Mouse (Mus musculus) frontal cortex, postnatal 36 days (tissue): ENCODE results near the gene Bdh1.

Source experiments
- DNase-seq, 2 experiments: peaks; one replicate each; pipeline ENCODE4 v3.0.0; 2022; ENCODE audit warnings: low spot score in 2 of 2

Gene Bdh1

GRCm38 (mm10) chr16:31500969-31501750 lies 79.1 kb downstream of the Bdh1 start:
- DNase-seq, result no peak

- DNase-seq, result no peak
Observed at GRCm38 (mm10) chr16:31501751-31502365, 79.8 kb downstream of the Bdh1 start.

GRCm38 (mm10) chr16:31506665-31507456 lies 84.8 kb downstream of the Bdh1 start:
- DNase-seq, result no peak

GRCm38 (mm10) chr16:31507457-31507755 lies 85.3 kb downstream of the Bdh1 start:
- no peak for DNase-seq

GRCm38 (mm10) chr16:31507794-31508526 lies 85.9 kb downstream of the Bdh1 start:
- DNase-seq, result no peak
